Mouse (Mus musculus) naive thymus-derived CD4-positive, alpha-beta T cell, adult 2 months (primary cell): Measurements from ENCODE around the gene Plk5.

ENCODE experiments used
- DNase-seq: peaks from one replicate; pipeline ENCODE4 v3.0.0-alpha.2; 2011; ENCODE audit warnings: low read depth

The Plk5 gene

GRCm38 (mm10) chr10:80357994-80358639, 1.9 kb downstream of the Plk5 start:
- no peak for DNase-seq

- DNase-seq, result no peak
Measured at GRCm38 (mm10) chr10:80363734-80364133, 7.5 kb downstream of the Plk5 start.

DNA sequence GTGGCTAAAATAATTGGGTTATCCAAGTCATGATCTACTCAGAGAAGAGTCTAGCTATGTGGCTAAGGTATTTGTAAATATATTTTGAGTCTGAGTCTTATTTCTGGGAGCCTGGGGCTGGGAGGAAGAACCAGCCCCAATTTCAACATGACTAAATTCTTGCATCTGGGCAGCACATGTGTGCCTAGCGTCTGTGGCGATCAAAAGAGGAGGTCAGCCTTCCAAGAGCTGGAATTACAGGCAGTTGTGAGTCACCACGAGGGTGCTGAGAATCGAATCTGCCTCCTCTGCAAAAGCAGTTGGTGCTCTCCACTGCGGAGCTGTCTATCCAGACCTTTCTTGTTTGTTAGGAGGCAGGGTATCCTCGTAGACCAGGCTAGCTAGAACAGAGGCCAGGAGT, 9.5 kb downstream of the Plk5 start:
- no peak for DNase-seq

GRCm38 (mm10) chr10:80367954-80368353, 11.7 kb downstream of the Plk5 start:
- DNase-seq, result no peak

DNA sequence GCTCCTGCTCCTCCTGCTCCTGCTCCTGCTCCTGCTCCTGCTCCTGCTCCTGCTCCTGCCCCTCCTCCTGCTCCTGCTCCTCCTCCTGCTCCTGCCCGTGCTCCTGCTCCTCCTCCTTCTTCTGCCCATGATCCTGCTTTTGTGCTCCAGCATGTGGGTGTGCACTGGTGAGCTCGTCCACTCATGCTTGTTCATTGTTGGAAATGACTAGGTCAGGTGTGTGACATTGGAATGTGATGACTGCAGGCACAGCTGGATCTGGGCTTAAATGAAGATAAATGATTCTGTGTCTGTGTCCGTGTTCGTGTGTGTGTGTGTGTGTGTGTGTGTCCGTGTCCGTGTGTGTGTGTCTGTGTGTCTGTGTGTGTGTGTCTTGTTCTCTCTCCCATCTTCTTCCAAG, 12.1 kb downstream of the Plk5 start:
- DNase-seq, result no peak

DNA sequence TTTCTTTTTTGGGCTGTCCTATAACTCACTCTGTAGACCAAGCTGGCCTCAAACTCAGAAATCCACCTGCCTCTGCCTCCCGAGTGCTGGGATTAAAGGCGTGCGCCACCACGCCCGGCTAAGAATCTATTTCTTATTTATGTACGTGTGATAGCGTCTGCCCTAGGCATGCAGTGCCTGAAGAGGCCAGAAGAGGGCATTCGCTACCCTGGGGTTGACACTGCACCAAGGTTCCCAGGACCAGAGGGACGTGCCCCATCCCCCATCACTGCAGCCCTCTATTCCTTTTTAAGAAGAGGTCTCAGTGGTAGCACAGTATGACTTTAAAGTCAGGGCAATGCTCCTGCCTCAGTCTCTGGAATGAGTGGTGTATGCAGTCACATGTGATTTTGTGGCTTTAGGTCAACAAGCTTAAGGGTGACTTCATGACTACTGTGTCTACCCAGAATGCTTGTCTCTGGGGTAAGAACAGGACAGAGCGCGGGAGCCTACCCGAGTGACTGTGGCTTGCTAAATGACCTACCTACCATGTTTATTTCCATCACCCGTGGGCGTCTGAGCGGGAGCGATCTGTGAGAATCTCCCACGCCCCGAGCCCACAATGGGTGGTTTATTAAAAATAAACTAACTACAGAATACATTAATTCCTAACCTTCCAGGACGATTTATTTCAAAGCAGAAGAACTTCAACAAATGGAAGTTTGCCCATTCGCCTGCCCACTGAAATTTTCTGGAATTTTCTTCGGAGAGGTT, 13.9 kb downstream of the Plk5 start:
- peak; percentile 46 for DNase-seq

GRCm38 (mm10) chr10:80371411-80371966, 15.2 kb downstream of the Plk5 start:
- peak; percentile 48 for DNase-seq

DNA sequence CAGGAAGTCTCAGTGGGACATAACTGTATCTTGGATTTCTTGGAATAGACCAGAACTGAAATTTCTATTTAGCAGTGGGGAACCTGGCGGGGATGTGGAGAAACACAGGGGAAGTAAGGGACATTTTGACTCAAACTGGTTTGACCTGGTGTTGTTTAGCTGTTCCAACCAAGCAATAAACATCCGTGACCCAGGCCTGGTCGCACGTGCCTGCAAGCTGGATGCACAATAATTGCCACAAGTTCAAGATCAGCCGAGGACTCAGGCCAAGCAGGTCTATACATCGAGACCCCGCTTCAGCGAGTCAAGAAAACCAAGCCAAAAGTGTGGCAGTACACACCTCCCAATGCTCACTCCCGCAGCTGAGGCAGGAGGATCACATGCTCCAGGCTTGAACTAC, 15.7 kb downstream of the Plk5 start:
- DNase-seq, result no peak

GRCm38 (mm10) chr10:80372706-80373105, 16.4 kb downstream of the Plk5 start:
- no peak for DNase-seq

DNA sequence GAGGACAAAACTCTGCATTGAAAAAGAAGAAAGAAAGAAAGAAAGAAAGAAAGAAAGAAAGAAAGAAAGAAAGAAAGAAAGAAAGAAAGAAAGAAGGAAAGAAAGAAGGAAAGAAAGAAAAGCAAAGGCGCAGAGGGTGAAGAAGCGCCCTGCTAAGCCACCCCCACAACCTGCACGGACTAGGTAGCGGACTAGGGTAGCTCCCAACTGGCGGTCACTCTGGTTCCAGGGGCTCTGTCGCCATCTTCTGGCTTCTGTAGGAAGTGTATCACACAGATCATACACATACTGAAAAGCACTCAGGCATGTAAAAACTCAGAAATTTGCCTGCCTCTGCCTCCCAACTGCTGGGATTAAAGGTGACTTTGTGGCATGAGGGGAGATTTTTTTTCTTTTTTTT, 17.8 kb downstream of the Plk5 start:
- peak; percentile 50 for DNase-seq

DNA sequence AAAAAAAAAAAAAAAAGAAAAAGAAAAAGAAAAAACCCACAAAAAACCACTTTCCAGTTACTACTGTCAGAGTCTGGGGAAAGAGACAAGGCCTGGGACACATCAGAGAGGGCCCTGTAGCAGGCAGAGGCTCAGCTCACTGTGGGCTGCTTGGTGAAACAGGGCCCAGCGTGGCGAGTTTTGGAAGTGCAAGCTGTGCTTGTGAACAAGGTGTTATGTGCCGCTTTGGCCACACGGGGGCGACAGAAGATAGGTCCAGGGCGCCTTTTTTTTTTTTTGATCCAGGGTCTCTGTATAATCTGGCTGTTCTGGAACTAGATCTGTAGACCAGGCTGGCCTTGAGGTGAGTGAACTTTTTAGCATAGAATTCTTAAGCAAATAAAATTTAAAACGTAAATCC, 19.9 kb downstream of the Plk5 start:
- peak; percentile 97 for DNase-seq

- DNase-seq, result peak; percentile 64
Measured at GRCm38 (mm10) chr10:80377716-80378115, 21.5 kb downstream of the Plk5 start.

DNA sequence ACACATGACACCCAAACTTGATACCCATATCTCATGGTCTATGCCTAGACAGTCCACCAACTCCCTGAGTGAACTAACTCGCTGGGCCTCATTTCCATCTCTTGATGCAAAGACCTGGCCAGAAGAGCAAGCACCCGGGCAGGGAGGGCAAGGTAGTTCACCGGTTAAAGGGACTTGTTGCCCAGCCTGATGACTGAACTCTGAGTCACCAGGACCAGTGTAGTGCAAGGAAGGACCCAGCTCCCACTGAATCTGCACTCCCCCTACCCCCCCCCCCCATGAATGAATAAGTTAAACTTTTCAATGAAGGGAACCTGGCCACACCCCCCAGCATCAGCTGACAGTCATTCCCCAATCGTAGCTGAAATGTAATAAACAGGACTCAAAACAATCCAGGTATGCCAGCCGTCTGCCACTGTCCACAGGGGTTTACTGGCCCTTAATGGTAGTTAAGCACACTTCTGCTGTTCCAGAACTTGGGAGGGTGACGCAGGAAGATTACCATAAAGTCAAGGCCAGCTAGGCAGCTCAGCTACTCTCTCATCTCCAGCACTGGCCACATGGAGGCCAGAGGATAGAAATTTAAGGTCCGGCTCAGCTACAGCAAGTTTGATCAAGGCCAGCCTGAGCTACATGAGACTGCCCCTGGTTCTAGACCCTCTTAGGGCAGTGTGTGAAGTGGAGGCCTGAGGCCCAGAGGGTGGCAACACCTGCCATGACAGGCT, 26.5 kb downstream of the Plk5 start:
- no peak for DNase-seq

DNA sequence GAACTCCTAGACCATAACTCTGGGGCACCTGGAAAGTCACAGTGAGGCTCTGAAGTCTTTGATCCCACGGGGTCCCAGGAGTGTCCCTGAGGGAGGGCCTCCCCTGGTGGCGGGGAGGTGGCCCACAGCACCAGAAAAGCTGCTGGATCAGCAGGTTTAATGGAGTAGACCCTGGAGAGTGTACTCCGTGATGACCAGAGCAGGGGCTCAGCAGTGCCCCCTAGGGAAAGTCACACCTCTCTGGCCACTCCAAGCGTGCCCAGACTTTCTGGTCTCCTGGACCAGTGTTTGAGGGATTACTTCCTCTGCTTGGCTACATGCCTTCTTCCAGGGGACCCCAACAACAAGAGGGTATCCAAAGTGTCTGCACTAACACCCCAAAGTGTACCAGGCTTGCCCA, 27.2 kb downstream of the Plk5 start:
- no peak for DNase-seq

GRCm38 (mm10) chr10:80384115-80384639, 27.9 kb downstream of the Plk5 start:
- DNase-seq, result no peak

GRCm38 (mm10) chr10:80384709-80385108, 28.4 kb downstream of the Plk5 start:
- DNase-seq, result no peak

- DNase-seq, result no peak
Measured at GRCm38 (mm10) chr10:80385310-80385709, 29.1 kb downstream of the Plk5 start.

- DNase-seq, result no peak
Measured at GRCm38 (mm10) chr10:80385811-80386734, 29.8 kb downstream of the Plk5 start.

GRCm38 (mm10) chr10:80386735-80387471, 30.6 kb downstream of the Plk5 start:
- DNase-seq, result peak; percentile 51

DNA sequence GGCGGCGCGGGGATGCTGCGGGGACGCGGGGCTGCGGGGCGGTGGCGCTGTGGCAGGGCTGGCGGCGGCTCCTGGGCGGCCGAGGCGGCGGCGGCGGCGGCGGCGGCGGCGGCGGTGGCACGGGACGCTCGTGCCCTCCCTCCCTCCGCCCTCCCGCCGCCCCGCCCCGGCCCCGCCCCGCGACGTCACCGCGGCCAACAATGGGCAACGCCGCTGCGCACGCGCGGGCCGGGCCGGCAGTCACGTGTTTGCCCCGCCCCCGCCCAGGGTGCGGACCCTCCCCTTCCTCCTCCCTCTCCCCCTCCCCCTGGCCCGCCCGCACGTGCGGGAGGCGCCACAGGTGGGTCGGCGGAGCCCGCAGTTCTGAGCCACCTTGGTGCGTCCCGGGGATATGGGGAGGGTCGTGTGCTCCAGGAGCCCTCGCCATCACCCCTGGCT, 31.3 kb downstream of the Plk5 start, which contains the start of gene Mex3d:
Gene Mex3d (minus strand): TSS at position 138 of the 438 bp plus-strand sequence.
- DNase-seq, result peak; percentile 93
